Mouse (Mus musculus) mesoderm, embryonic 11.5 days (tissue): ENCODE results near the gene Jdp2.

Experiments
- DNase-seq: peaks from one replicate; pipeline ENCODE4 v3.0.0-alpha.2; 2012; ENCODE audit warnings: low read depth, low spot score

The Jdp2 gene

GRCm38 (mm10) chr12:85601531-85601930 lies 2.7 kb downstream of the Jdp2 start:
- DNase-seq = no peak

- no peak for DNase-seq
These were observed 3.3 kb downstream of the Jdp2 start for GRCm38 (mm10) chr12:85602153-85602552.

GRCm38 (mm10) chr12:85602811-85603210 lies 4.0 kb downstream of the Jdp2 start:
- no peak for DNase-seq

- no peak for DNase-seq
These were observed 4.9 kb downstream of the Jdp2 start for GRCm38 (mm10) chr12:85603767-85604166.

GRCm38 (mm10) chr12:85604301-85604998 lies 5.6 kb downstream of the Jdp2 start:
- no peak for DNase-seq

- DNase-seq = no peak
These were observed 9.0 kb downstream of the Jdp2 start for GRCm38 (mm10) chr12:85607519-85608449.

GRCm38 (mm10) chr12:85610167-85610566 lies 11.3 kb downstream of the Jdp2 start:
- DNase-seq = no peak

- DNase-seq = no peak
These were observed 15.3 kb downstream of the Jdp2 start for GRCm38 (mm10) chr12:85614090-85614489.

- no peak for DNase-seq
These were observed 16.7 kb downstream of the Jdp2 start for GRCm38 (mm10) chr12:85615486-85615885.

GRCm38 (mm10) chr12:85617885-85618284 lies 19.1 kb downstream of the Jdp2 start:
- DNase-seq = no peak

GRCm38 (mm10) chr12:85618430-85618829 lies 19.6 kb downstream of the Jdp2 start:
- DNase-seq = no peak

- no peak for DNase-seq
These were observed 20.6 kb downstream of the Jdp2 start for GRCm38 (mm10) chr12:85619283-85619897.

GRCm38 (mm10) chr12:85619898-85620443 lies 21.1 kb downstream of the Jdp2 start:
- DNase-seq = peak; percentile 53

- peak; percentile 49 for DNase-seq
These were observed 22.2 kb downstream of the Jdp2 start for GRCm38 (mm10) chr12:85621027-85621426.

- no peak for DNase-seq
These were observed 22.8 kb downstream of the Jdp2 start for GRCm38 (mm10) chr12:85621673-85622072.

- DNase-seq = no peak
These were observed 24.9 kb downstream of the Jdp2 start for GRCm38 (mm10) chr12:85623711-85624110.

- DNase-seq = no peak
These were observed 25.8 kb downstream of the Jdp2 start for GRCm38 (mm10) chr12:85624652-85625051.

- DNase-seq = no peak
These were observed 27.0 kb downstream of the Jdp2 start for GRCm38 (mm10) chr12:85625852-85626251.

- no peak for DNase-seq
These were observed 31.0 kb downstream of the Jdp2 start for GRCm38 (mm10) chr12:85629661-85630481.

- no peak for DNase-seq
These were observed 32.4 kb downstream of the Jdp2 start for GRCm38 (mm10) chr12:85631196-85631595.

GRCm38 (mm10) chr12:85632321-85632720 lies 33.5 kb downstream of the Jdp2 start:
- DNase-seq = no peak
